Mouse (Mus musculus): ENCODE results near the gene Tmem151a.
A peak's percentile ranks its signal among the peaks of the same experiment; 100 is the strongest.

Tmem151a gene

GRCm38 (mm10) chr19:5040862-5041523 is 44.3 kb downstream of the Tmem151a start, which contains the start of gene Brms1:
TSS of gene Brms1 (plus strand) at chr19:5041354.
- peak; percentile 90 for DNase-seq

DNA sequence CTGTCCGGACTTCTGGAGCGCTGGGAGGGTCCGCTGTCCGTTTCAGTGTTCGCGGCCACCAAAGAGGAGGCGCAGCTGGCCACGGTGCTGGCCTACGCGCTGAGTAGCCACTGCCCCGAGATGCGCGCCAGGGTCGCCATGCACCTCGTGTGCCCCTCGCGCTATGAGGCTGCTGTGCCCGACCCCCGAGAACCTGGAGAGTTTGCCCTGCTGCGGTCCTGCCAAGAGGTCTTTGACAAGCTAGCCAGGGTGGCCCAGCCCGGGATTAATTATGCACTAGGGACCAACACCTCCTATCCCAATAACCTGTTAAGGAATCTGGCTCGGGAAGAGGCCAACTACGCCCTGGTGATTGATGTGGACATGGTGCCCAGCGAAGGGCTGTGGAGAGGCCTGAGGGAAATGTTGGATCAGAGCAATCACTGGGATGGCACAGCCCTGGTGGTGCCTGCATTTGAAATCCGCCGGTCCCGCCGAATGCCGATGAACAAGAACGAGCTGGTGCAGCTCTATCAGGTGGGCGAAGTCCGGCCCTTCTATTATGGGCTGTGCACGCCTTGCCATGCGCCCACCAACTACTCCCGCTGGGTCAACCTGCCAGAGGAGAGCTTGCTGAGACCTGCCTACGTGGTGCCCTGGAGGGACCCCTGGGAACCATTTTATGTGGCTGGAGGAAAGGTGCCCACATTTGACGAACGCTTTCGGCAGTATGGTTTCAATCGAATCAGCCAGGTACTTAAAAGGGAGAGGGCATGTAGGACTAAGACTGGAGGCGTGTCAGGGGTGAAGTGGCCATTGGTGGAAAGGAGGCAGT is 45.8 kb downstream of the Tmem151a start:
- no peak for DNase-seq

DNA sequence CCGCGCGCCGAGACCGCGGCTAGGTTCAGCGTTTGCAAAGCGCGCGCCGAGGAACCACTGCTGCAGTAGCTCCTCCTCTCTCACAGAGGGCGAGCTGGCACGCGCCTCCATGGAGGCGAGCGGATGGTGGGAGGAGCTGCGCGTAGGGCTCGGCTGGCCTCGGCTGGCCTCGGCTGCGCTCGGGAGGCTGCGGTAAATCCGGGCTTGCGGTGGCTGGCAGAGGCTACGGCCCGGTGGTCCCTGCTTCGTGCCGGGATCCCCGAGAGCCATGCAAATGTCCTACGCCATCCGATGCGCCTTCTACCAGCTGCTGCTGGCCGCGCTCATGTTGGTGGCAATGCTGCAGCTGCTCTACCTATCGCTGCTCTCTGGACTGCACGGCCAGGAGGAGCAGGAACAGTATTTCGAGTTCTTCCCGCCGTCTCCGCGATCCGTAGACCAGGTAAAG is 46.6 kb downstream of the Tmem151a start, which contains the start of the genes B4gat1 and AC124502.3:
B4gat1 (plus strand) TSS at position 118 of the 448 bp plus-strand sequence.
AC124502.3 (plus strand) TSS at position 183 of the 448 bp plus-strand sequence.
- DNase-seq: peak; percentile 87

DNA sequence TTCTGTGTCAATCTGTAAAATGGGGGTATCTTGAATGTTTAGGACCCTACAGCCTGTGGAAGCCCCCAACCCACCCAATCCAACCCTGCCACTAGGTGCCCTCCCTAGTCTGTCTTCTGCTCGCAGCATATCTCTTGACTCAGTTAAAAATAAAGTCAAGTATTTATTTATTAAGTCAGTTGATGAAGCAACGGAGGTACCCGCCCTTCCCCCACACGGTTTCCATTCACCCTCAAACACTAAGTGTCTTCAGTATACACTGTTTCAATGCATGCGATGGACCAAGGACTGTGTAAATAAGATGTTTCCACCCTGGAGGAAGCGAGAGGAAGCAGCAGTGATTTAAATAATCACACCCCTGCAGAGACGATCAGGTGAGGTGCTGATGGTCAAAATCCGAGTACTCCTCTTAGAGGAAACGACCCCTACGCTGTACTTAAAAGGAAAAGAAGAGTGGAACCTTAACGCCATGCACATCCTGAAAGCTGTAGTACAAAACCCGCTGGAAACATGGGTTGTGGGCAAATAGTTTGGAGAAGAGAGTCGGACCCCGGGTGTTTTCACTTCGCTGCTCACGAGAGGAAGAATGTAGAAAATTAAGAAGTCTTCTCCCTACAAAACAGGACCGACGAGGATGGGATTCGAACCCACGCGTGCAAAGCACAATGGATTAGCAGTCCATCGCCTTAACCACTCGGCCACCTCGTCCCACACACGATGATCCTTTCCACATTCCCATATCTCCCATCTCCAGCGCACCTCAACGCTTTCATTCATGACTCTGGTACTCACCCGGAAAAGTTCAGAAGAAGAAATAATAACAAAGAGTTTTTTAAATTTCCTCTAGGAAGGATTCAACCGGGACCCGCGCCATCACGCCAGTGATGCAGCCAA is 47.4 kb downstream of the Tmem151a start:
- DNase-seq: peak; percentile 81

DNA sequence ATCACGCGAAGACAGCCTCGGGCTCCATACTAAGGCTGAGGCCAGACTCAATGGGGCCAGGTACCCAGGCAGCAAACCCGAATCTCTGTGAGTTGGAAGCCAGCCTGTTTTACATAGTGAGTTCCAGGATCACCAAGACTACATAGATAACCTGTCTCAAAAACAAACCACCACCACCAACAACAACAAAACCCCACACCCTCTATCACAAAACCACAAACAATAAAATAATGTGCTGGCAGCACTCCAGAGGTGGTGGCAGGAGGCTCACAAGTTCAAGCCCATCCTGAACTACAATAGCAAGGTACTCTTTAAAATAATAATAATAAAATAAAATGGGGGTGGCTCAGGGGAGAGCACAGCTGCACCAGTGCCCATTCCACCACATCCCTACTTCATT is 48.8 kb downstream of the Tmem151a start:
- DNase-seq: no peak

DNA sequence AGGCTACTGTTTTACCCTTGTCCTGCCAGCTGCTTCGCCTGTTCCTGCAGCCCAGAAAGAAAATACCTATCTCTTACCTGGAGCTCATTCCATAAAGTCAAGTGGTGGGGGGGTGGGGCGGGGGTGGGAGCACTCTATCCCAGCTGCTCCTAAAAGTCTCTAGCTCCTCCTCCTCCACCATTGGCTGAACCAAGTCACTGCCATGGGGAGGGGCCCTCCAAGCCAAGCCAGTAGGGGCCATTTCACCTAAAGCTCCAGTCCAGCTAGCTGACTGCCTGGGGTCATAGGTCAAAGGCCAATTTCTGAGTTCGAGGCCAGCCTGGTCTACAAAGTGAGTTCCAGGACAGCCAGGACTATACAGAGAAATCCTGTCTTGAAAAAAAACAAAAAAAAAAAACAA is 52.6 kb downstream of the Tmem151a start:
- DNase-seq: no peak

DNA sequence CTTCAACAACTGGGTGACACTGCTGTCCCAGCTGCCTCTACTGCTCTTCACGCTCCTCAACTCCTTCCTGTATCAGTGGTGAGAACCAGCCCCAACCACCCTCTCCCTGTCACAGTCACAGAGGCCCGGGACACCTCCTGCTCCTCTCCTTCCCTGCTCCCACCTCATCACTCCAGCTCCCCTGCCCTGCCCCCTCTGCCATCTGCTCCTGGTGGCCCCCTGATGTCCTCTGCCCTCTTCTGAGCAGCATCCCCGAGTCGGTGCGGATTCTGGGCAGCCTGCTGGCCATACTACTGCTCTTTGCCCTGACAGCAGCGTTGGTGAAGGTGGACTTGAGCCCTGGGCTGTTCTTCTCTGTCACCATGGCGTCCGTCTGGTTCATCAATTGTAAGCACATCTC is 59.2 kb downstream of the Tmem151a start:
- DNase-seq: no peak

DNA sequence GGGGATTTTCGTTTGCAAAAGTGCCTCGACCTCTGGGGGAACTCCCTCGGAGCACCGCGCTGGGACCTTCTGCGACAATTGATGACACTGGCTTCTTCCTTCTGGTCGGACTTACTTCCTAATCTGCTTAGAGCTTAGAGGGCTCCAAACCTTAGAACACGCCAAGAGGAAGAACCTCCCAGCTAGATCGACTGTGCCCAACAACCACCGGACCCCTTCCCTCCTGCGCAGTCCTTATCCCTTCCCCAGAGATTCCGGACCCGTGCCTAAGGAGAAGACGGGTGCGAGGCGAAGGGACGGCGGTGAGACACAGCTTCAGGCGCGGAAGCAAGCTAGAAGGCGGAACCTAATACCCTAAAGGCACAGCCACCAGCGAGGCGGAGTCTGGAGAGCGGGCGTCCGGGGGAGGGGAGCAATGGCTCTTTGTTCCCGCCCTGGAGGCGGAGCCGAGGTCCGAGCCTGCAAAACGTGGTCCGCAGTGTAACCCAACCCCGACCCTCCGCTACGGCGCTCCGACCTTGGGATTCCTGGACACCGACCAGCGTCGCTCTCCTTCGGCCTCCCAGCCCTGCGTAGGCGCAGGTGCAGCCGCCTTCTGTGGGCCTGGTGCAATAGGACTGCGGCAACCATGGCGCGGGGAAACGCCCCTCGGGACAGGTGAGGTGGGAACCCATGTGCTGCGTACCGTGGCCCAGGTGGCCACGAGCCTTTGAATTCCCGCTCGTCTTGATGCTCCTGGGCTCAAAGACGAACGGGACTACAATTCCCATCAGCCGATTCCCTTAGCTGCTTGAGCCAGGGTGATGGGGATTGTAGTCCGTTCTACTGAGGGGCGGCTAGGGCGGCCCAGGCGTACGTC is 61.5 kb downstream of the Tmem151a start, which contains the start of gene Slc29a2:
Slc29a2 (plus strand) TSS at position 240 of the 859 bp plus-strand sequence.
- peak; percentile 91 for DNase-seq

DNA sequence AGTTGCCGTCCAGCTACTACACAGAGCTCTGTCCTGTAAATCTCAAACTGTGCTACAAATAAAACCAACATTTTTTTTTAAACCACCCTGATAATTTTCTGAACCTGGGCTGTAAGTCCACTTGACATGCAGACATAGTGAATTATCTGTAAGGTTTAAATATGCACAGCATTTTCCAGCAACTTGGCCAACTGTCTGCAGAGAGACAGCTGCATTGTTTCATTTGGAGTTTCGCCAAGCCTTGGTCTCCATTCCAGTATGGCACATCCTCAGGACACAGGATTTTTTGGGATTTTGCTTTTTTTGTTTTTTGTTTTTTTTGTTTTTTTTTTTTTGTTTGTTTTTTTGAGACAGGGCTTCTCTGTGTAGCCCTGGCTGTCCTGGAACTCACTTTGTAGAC is 63.9 kb downstream of the Tmem151a start:
- no peak for DNase-seq
